Mouse (Mus musculus) kidney, adult 2 months (tissue): Measurements from ENCODE around the gene Tcp10a. TPM values are rescaled to one million over a fixed set of nuclear protein-coding genes. Genes with fewer than 3 reads are reported as not detected.
"Not testable (repeated sequence)": the region's sequence is repeated elsewhere in the genome, so short reads cannot be mapped to it uniquely, and the experiment has no call there.

Experiments used
- DNase-seq: peaks from one replicate; pipeline ENCODE4 v3.0.0; 2021
- H3K27ac ChIP-seq: fragments of 200-500 bp; 2 replicates; pipeline ENCODE4 v1.5.1; 2012; ENCODE audit warnings: low read depth, low read length, control low read depth, inconsistent platforms; ENCODE audit not compliant: insufficient read depth
- H3K27me3 ChIP-seq: fragments of 200-500 bp; replicated peaks from 2 replicates; pipeline ENCODE4 v1.6.1; 2012; ENCODE audit warnings: mild to moderate bottlenecking, moderate library complexity, low read length, inconsistent platforms; ENCODE audit not compliant: control insufficient read depth, insufficient read depth
- H3K36me3 ChIP-seq: fragments of 200-500 bp; 2 replicates; pipeline ENCODE4 v1.6.1; 2012; ENCODE audit warnings: mild to moderate bottlenecking, moderate library complexity, low read length, inconsistent platforms; ENCODE audit not compliant: control insufficient read depth, insufficient read depth
- H3K4me1 ChIP-seq: fragments of 200-500 bp; 2 replicates; pipeline ENCODE4 v1.6.1; 2011; ENCODE audit warnings: low read length; ENCODE audit not compliant: control insufficient read depth, insufficient read depth
- H3K4me3 ChIP-seq: fragments of 200-500 bp; 2 replicates; pipeline ENCODE4 v1.5.1; 2011; ENCODE audit warnings: mild to moderate bottlenecking, low read depth, low read length, control low read depth; ENCODE audit not compliant: insufficient read depth
- WGBS: fragments of 180-500 bp; shearing (Covaris S2); methylation state at CpG from one replicate; pipeline ENCODE4 v1.1.7; 2018; 5-methylcytosine and 5-hydroxymethylcytosine counted together
- polyA plus RNA-seq: library from polyadenylated mRNA; depleted of rRNA; stranded (reverse); fragments of >200 nt; gene quantifications from 2 replicates; pipeline ENCODE4 v1.2.3, GENCODE M21; 2012; rRNA removed

Gene Tcp10a
- polyA plus RNA-seq, 1 experiment, result not detected

DNA sequence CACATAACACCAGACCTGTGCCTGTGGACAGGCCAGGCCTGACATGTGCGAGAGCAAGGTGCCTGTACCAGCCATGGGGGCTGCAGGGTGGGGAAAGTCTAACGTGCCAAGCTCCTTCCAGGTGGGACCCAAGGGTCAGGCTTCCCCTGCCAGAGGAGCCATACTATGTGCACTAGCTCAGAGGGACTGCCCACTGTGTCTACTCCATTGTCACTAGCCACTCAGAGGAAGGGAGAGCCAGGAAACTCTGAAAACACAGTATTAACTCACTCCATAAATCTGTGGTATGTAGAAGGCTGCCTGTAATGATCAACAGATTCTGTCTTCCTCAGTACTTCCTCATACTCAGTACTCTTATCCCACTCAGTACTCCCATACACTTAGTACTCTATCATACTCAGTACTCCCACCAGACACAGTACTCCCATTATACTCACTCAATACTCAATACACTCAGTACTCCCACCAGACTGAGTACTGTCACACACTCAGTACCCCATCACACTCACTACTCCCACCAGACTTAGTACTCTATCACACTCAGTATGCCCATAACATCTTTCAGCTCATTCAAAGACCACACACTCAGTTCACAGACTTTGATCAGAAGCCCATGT lies 64.0 kb downstream of the Tcp10a start:
- H3K27me3 ChIP-seq, H3K36me3 ChIP-seq, H3K27ac ChIP-seq, H3K4me3 ChIP-seq, DNase-seq, H3K4me1 ChIP-seq: not testable (repeated sequence)
- WGBS, result no CpG with 5 or more reads among the region's 2 CpGs

DNA sequence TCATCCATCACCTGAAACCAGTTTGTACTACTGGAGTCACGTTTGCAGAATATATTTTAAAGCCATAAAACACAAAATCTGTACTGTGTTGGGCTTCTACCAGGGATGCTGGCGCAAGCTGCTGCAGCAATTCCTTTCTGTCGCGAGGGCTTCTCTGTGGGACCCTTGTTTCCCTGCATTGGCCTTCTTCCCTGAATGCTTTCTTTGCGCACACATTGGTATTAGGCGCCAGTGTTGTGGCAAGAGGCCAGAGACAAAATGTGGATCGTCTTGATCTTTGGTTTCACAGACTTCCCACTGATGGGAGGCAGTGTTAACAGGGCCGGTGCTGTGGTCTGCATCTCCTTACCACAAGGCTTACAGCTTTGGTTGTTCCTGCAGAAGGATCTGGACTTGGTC lies 64.5 kb downstream of the Tcp10a start:
- H3K27me3 ChIP-seq, H3K4me1 ChIP-seq, H3K27ac ChIP-seq, H3K36me3 ChIP-seq, DNase-seq, H3K4me3 ChIP-seq: not testable (repeated sequence)
- 77% methylated on average over 8 of the region's 8 CpGs for WGBS

DNA sequence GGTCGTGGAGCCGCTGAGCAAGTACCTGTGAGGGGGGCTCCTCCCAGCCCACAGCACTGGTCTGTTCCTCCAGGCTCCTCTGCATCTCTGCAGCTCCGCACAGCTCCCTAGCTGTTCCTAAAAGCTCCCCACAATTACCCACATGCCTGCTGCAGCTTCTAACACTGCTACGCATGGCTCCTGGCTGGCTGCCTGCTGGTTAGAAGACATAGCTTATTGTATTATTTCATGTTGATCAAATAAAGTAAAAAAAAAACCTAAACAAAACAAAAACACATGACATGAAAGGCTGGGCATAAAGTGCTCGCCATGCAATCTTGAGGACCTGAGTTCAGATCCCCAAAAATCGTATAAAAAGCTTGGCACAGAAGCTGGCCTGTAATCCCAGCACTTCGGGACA lies 65.5 kb downstream of the Tcp10a start:
- not testable (repeated sequence) for H3K27me3 ChIP-seq, H3K4me3 ChIP-seq, H3K36me3 ChIP-seq, H3K27ac ChIP-seq, DNase-seq, H3K4me1 ChIP-seq
- WGBS, result 81% methylated on average over 7 of the region's 7 CpGs

DNA sequence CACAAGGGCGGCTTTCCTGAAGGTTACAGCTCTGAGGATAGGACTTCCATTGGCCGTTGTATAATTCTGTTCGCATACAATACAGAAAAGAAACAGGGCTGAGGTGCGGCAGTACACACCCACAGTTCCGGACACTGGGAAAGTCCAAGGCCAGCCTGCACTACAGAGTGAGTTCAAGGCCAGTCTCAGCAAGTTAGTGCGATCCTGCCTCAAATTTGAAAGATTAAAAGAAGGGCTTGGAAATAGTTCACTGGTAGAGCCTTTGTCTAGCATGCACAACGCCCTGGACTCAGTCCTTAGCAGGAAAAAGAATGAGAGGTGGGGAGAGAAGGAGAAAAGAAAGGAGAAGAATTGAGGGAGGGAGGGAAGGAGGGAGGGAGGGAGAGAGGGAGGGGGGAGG lies 70.7 kb downstream of the Tcp10a start:
- H3K4me3 ChIP-seq, H3K27ac ChIP-seq, DNase-seq, H3K36me3 ChIP-seq, H3K4me1 ChIP-seq, H3K27me3 ChIP-seq: not testable (repeated sequence)
- 90% methylated on average over 7 of the region's 7 CpGs for WGBS

Other genes with a start within 250 kb of the Tcp10a start
- 5.3 and 5.5 TPM in 2 replicates for gene Rps6ka2, start 154.5 kb upstream of the Tcp10a start, polyA plus RNA-seq
- not detected in 2 replicates for gene Ttll2, start 28.1 kb downstream of the Tcp10a start, polyA plus RNA-seq
- not detected in 2 replicates for gene Gm49630, start 47.3 kb downstream of the Tcp10a start, polyA plus RNA-seq
- gene Unc93a2, start 60.8 kb downstream of the Tcp10a start, polyA plus RNA-seq, result 0.13 and 0.14 TPM in 2 replicates